Mouse (Mus musculus) erythroblast, embryonic 14.5 days (primary cell): ENCODE measurements around the gene Serpinb6d.

Experiments
- GATA1 ChIP-seq: IDR thresholded peaks from 2 replicates; pipeline ENCODE4 v1.6.1; 2012; ENCODE audit warnings: low read length, inconsistent platforms, mixed read lengths
- TAL1 ChIP-seq: IDR thresholded peaks from 3 replicates; pipeline ENCODE4 v1.6.1; 2012; ENCODE audit warnings: low read length, inconsistent platforms, mixed read lengths

- TF ChIP-seq TAL1 (no peak), GATA1 (no peak)
Measured at GRCm38 (mm10) chr13:33720296-33720695, 59.1 kb downstream of the Serpinb6d start.
